ENCODE assay signal across 1 mouse cellular context in the genomic region with DNA sequence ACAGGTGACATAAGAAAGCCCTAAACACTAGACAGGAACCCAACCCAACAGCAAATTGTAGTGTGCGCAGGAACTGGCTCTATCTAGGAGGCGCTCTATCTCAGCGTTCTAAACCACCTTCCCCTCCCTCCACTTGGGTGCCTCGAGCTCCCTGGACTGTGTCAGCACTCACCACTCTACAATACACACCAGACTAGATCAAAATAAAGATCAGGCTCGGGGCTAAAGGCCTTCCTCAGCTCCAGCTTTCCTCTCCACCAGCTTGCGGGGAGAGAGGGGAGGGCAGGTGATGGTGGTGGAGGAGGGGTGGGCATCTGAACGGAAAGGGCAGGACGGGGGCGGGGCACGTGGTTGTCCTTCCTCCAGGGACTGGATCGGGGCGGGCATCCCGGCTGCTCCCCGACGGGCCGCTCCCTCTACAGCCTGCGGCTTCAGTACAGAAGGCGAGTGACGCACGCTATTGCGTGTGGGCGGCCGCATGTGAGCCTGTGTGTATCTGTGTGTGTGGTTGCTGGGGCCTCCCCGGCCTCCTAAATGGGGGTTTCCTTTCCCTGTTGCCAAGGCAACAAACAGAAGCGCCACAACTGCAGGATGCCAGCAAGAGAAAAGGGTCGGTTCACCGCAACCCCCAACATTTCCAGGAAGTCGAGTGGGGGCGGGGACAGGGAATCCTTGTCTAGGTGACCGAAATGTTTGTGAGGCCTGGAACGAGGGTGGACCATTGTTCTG.
TF ChIP-seq lines count a peak whose summit lies in the region.

A gene (minus strand): TSS at position 265 of the 729 bp plus-strand sequence.

TF ChIP-seq in MEL, 35 proteins besides CTCF, POLR2A, EP300 and RAD21 (continued from another document):
- peak; percentile 42; the same call in 1 of the 2 replicates for TF ChIP-seq JUND (IDR thresholded peaks at IDR 0.05; ENCODE audit: low read depth, low read length)
- peak; percentile 58; the same call in 1 of the 2 replicates for TF ChIP-seq POLR2AphosphoS2 (IDR thresholded peaks at IDR 0.05; ENCODE audit: low read length)
- TF ChIP-seq MAFK (IDR thresholded peaks at IDR 0.05; ENCODE audit: borderline replicate concordance, low read depth, low read length): no peak
